Mouse (Mus musculus) stomach, postnatal 0 days (tissue): ENCODE measurements around the gene Timm17a. TPM values are rescaled to one million over a fixed set of nuclear protein-coding genes. Genes with fewer than 3 reads are reported as not detected.

Experiments
- ATAC-seq: fragments of 200-750 bp; cut with Nextera tagmentation; 2 replicates; pipeline ENCODE4 v1.8.0; 2017; ENCODE audit not compliant: low FRiP score, low TSS enrichment
- DNase-seq: peaks from one replicate; pipeline ENCODE4 v3.0.0-alpha.2; 2016; ENCODE audit warnings: low spot score
- H3K27ac ChIP-seq: fragments of 300-500 bp; sonication (generic); replicated peaks from 2 replicates; pipeline ENCODE4 v1.5.1; 2014; ENCODE audit warnings: mild to moderate bottlenecking, control low read depth
- H3K27me3 ChIP-seq: fragments of 300-500 bp; sonication (generic); 2 replicates; pipeline ENCODE4 v1.6.1; 2014; ENCODE audit warnings: low read length; ENCODE audit not compliant: control insufficient read depth, insufficient read depth
- H3K36me3 ChIP-seq: fragments of 300-500 bp; sonication (generic); 2 replicates; pipeline ENCODE4 v1.6.1; 2014; ENCODE audit warnings: low read length, mixed read lengths; ENCODE audit not compliant: control insufficient read depth, insufficient read depth
- H3K4me1 ChIP-seq: fragments of 300-500 bp; sonication (generic); replicated peaks from 2 replicates; pipeline ENCODE4 v1.6.1; 2014; ENCODE audit warnings: antibody characterized with exemption; ENCODE audit not compliant: control insufficient read depth, insufficient read depth
- H3K4me2 ChIP-seq: fragments of 300-500 bp; sonication (generic); replicated peaks from 2 replicates; pipeline ENCODE4 v1.6.1; 2014; ENCODE audit warnings: low read depth, mild to moderate bottlenecking, control low read depth, moderate library complexity
- H3K4me3 ChIP-seq: fragments of 300-500 bp; sonication (generic); 2 replicates; pipeline ENCODE4 v1.5.1; 2014; ENCODE audit warnings: low read depth, low read length, control low read depth
- H3K9ac ChIP-seq: fragments of 300-500 bp; sonication (generic); 2 replicates; pipeline ENCODE4 v1.6.1; 2014; ENCODE audit warnings: mild to moderate bottlenecking, low read length, control low read depth, mixed read lengths
- H3K9me3 ChIP-seq: fragments of 300-500 bp; sonication (generic); 2 replicates; pipeline ENCODE4 v1.6.1; 2016; ENCODE audit warnings: low read length; ENCODE audit not compliant: control insufficient read depth
- CTCF ChIP-seq: IDR thresholded peaks from 2 replicates; pipeline ENCODE4 v1.5.1; 2016; ENCODE audit warnings: antibody characterized with exemption, low read depth, mild to moderate bottlenecking, moderate library complexity
- EP300 ChIP-seq: optimal IDR thresholded peaks from 2 replicates; pipeline ENCODE3; 2016; ENCODE audit warnings: antibody characterized with exemption
- WGBS: fragments of 180-500 bp; shearing (Covaris S2); extraction: QIAGEN DNeasy Blood & Tissue Kit; methylation state at CpG from one replicate; pipeline ENCODE4 v1.1.7; 2014; 5-methylcytosine and 5-hydroxymethylcytosine counted together
- polyA plus RNA-seq: library from polyadenylated mRNA; unstranded; fragments of >200 nt; fragmentation: Nextera tagmentation; extraction: Ambion mirVana; gene quantifications from 2 replicates; pipeline ENCODE4 v1.2.1, GENCODE M21; 2015

The Timm17a gene
- polyA plus RNA-seq, 1 experiment from 2014 or later: 250 TPM

DNA sequence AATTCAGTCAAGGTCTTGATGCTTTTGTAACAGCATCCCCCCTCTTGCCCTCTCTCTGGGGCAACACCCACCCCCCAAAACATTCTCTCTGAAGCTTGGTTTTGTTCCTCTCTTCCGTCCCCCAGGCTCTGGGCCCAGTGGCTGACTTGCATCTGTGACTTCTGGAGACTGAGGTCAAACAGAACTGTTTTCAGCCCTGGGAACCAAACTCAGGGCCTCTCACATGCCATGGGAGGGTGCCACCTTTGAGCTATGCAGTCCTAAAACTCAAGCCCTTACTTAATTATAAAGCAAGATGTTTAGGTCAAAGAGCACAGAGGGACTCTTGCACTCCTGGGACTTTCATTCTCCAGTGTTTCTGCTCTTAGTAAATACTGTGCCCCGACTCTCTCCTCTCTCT is 12.4 kb upstream of the Timm17a start:
- H3K36me3 ChIP-seq: no peaks in the 10 kb centered on the region
- H3K4me2 ChIP-seq: peak overlapping the region; percentile 49
- ATAC-seq (no peak), DNase-seq (no peak)
- H3K4me1 ChIP-seq: no peaks in the 10 kb centered on the region
- peak overlapping the region; percentile 90; the same call in 1 of the 2 replicates for H3K27ac ChIP-seq
- peak overlapping the region; percentile 45 for H3K4me3 ChIP-seq
- no peaks in the 10 kb centered on the region for H3K27me3 ChIP-seq
- TF ChIP-seq EP300 (no peak), CTCF (no peak)
- whole genome bisulfite sequencing: 51% methylated on average over 2 of the region's 2 CpGs
- no peaks in the 10 kb centered on the region for H3K9me3 ChIP-seq
- H3K9ac ChIP-seq: peak overlapping the region; percentile 69

- H3K4me1 ChIP-seq: no peaks in the 10 kb centered on the region
- H3K4me3 ChIP-seq: peak within 1 kb of the TSS; percentile 45
- H3K27me3 ChIP-seq: no peaks in the 10 kb centered on the region
- H3K27ac ChIP-seq: peak within 1 kb of the TSS; percentile 90
- peak; percentile 85 for ATAC-seq
- 10% methylated on average over 8 of the region's 8 CpGs for WGBS
- peak within 1 kb of the TSS; percentile 49 for H3K4me2 ChIP-seq
- DNase-seq: peak; percentile 63
- TF ChIP-seq CTCF (peak; percentile 32; the same call in 1 of the 2 replicates), EP300 (no peak)
- no peaks in the 10 kb centered on the region for H3K36me3 ChIP-seq
- H3K9me3 ChIP-seq: no peaks in the 10 kb centered on the region
- peak within 1 kb of the TSS; percentile 69 for H3K9ac ChIP-seq
These were observed 11.0 kb upstream of the Timm17a start, which contains the start of gene Lmod1 for GRCm38 (mm10) chr1:135324571-135324970. Gene Lmod1, plus strand, starts transcription at chr1:135324807.

DNA sequence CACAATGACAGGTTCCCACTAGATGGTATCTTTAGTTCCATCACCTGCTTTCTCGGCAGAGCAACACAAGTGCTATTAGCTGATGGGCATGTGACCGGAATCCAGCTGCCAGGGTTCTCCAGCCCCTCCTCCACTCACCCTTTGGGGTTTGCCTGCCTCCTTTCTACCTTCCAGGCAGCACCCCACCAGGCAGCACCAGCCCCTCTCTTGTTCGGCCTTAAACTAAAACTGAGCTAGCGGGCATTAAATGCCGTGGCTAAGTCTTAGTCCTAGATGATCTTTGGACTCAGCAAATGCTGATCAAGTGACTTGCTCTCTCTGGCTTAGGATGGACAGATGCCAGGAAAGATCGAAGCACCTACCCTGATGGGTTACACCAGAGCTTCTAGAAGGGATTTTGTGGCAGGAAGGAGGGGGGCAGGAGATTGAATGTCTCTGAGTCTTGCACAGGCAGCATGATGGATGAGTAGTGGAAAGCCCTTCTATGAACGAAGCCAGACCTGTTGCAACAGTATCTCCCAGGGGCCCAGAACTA is 9.9 kb upstream of the Timm17a start:
- no peak for TF ChIP-seq CTCF
- TF ChIP-seq EP300: no peak
- Histone ChIP-seq H3K4me3 (no peak overlapping the region), H3K4me2 (no peak overlapping the region), H3K9ac (peak overlapping the region; percentile 38), H3K9me3 (no peaks in the 10 kb centered on the region), H3K36me3 (no peaks in the 10 kb centered on the region), H3K27me3 (no peaks in the 10 kb centered on the region), H3K4me1 (no peaks in the 10 kb centered on the region), H3K27ac (peak overlapping the region; percentile 83)
- WGBS: 65% methylated on average over 7 of the region's 7 CpGs
- ATAC-seq (no peak; the same call in 1 of the 2 replicates), DNase-seq (no peak)

- H3K9ac ChIP-seq: peak overlapping the region; percentile 97; the same call in 1 of the 2 replicates
- WGBS: 62% methylated on average over 4 of the region's 4 CpGs
These were observed 1.4 kb downstream of the Timm17a start for GRCm38 (mm10) chr1:135312201-135312600.

DNA sequence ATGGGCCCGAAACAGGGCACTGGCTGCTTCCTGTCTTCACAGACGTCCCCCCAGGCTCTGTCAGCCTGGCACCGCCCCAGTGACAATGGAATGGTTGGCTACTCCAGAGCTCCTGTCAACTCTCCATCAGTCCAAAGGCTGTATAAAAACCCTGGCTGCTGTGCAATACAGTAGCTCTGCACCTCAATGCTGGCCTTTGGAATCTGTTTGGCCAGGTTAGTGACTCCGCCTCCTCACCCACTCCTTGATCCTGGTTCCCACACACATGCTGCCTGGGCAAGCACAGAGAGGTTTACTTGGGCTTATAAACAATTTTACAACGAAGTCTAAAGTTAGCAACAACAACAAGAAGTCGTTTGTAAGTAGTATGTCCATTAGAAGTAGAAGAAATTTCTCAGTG is 2.2 kb downstream of the Timm17a start:
- ATAC-seq (no peak), DNase-seq (peak; percentile 29)
- no peak overlapping the region for H3K4me3 ChIP-seq
- TF ChIP-seq CTCF: no peak
- TF ChIP-seq EP300: no peak
- no peak overlapping the region for H3K9ac ChIP-seq
- 0 out of 2 replicates have a peak, but pooled peaks cover 3% of the 10 kb centered on the region for H3K4me1 ChIP-seq
- H3K9me3 ChIP-seq: no peaks in the 10 kb centered on the region
- no peak overlapping the region for H3K27ac ChIP-seq
- H3K27me3 ChIP-seq: no peaks in the 10 kb centered on the region
- no peak overlapping the region for H3K4me2 ChIP-seq
- peaks cover 6% of the 10 kb centered on the region for H3K36me3 ChIP-seq
- 60% methylated on average over 6 of the region's 6 CpGs for WGBS

More at GRCm38 (mm10) chr1:135312201-135312600, 1.4 kb downstream of the Timm17a start:
- H3K9me3 ChIP-seq: no peaks in the 10 kb centered on the region
- no peak overlapping the region for H3K4me3 ChIP-seq
- H3K4me1 ChIP-seq: 0 out of 2 replicates have a peak, but pooled peaks cover 3% of the 10 kb centered on the region
- H3K27ac ChIP-seq: no peak overlapping the region
- DNase-seq: no peak
- H3K36me3 ChIP-seq: peaks cover 3% of the 10 kb centered on the region
- peak overlapping the region; percentile 82 for H3K4me2 ChIP-seq
- no peaks in the 10 kb centered on the region for H3K27me3 ChIP-seq
- no peak for ATAC-seq
- no peak for TF ChIP-seq CTCF
- no peak for TF ChIP-seq EP300

- H3K9ac ChIP-seq: no peak overlapping the region
- H3K27ac ChIP-seq: no peak overlapping the region
- no peak overlapping the region for H3K4me3 ChIP-seq
- ATAC-seq: no peak
- no peaks in the 10 kb centered on the region for H3K27me3 ChIP-seq
- H3K4me1 ChIP-seq: no peaks in the 10 kb centered on the region
- no peaks in the 10 kb centered on the region for H3K36me3 ChIP-seq
- TF ChIP-seq EP300 (no peak), CTCF (no peak)
- 68% methylated on average over 5 of the region's 5 CpGs for WGBS
- no peak overlapping the region for H3K4me2 ChIP-seq
- no peaks in the 10 kb centered on the region for H3K9me3 ChIP-seq
- no peak for DNase-seq
These were observed 22.7 kb downstream of the Timm17a start for GRCm38 (mm10) chr1:135290908-135291307.
